ENCODE assay signal across 22 mouse cellular contexts in genomic region chr5:121762949-121763348, GRCm38 (mm10). TPM values are rescaled to one million over a fixed set of nuclear protein-coding genes. Genes with fewer than 3 reads are reported as not detected.
DNase-seq lines count a peak whose midpoint lies in the region; ATAC-seq and TF ChIP-seq lines count a peak whose summit lies in the region.
"Had no signal": no experiment of that assay in that cellular context is flagged by ENCODE, and none has a peak within 500 bp of the region (broad histone marks: within the 10 kb centered on the region; RNA-seq: fewer than 3 reads in every experiment).

No protein-coding gene starts in this region.

- H3K36me3 ChIP-seq in kidney, postnatal 0 days (ENCODE audit: insufficient read depth, low read length): peaks cover 29% of the 10 kb centered on the region; the same call in 1 of the 2 replicates
- H3K36me3 ChIP-seq in liver, adult 2 months (ENCODE audit: control insufficient read depth, insufficient read depth, low read length): peaks cover 34% of the 10 kb centered on the region
- peaks cover 88% of the 10 kb centered on the region for H3K36me3 ChIP-seq in megakaryocyte, embryonic 14.5 days (replicated peaks; ENCODE audit: low read length)

- no peak overlapping the region for H3K4me3 ChIP-seq in kidney, postnatal 0 days (replicated peaks; ENCODE audit: low read depth, low read length)
- H3K4me3 ChIP-seq in liver, adult 2 months (ENCODE audit: insufficient read depth, low read depth, low read length): no peak overlapping the region
- H3K4me3 ChIP-seq in megakaryocyte, embryonic 14.5 days (replicated peaks): peak overlapping the region; percentile 23

- TF ChIP-seq POLR2A in liver, adult 2 months (IDR thresholded peaks at IDR 0.05; ENCODE audit: extremely low read depth, insufficient read depth, low read length): no peak

- WGBS in kidney, postnatal 0 days: 52% methylated on average over 6 of the region's 6 CpGs
- WGBS in liver, adult 2 months: 43% methylated on average over 6 of the region's 6 CpGs

- TF ChIP-seq CTCF in kidney, postnatal 0 days (IDR thresholded peaks at IDR 0.05; ENCODE audit: low read depth): no peak
- no peak for TF ChIP-seq CTCF in liver, adult 2 months (IDR thresholded peaks at IDR 0.05; ENCODE audit: low read depth, low read length)

- no peak for ATAC-seq in kidney, postnatal 0 days (replicated peaks; ENCODE audit: low FRiP score, low read depth)
- ATAC-seq in megakaryocyte, adult 5-6 weeks (ENCODE audit: poor library complexity, severe bottlenecking): no peak
- ATAC-seq: activated CD4-positive, CD25-positive, alpha-beta regulatory T cell, adult 4 months; CD4-positive, CD25-positive, alpha-beta regulatory T cell, adult 4 months; Patski had no signal

- no peak overlapping the region for H3K9ac ChIP-seq in kidney, postnatal 0 days (ENCODE audit: low read depth, low read length)
- no peak overlapping the region for H3K9ac ChIP-seq in liver, adult 2 months (ENCODE audit: low read depth, low read length)

- H3K4me2 ChIP-seq in kidney, postnatal 0 days (ENCODE audit: low read length): no peak overlapping the region

- H3K79me2 ChIP-seq in liver, adult 2 months (ENCODE audit: control insufficient read depth, insufficient read depth, low read length): peaks cover 37% of the 10 kb centered on the region; the same call in 1 of the 2 replicates

- H3K4me1 ChIP-seq in kidney, postnatal 0 days (replicated peaks; ENCODE audit: insufficient read depth, low read length): no peaks in the 10 kb centered on the region; the same call in 1 of the 2 replicates
- H3K4me1 ChIP-seq in liver, adult 2 months (ENCODE audit: control insufficient read depth, insufficient read depth, low read length): peaks cover 27% of the 10 kb centered on the region
- peaks cover 84% of the 10 kb centered on the region for H3K4me1 ChIP-seq in megakaryocyte, embryonic 14.5 days

- peak; percentile 64 for DNase-seq in heart, adult 11 months
- DNase-seq in heart, adult 8-10 months (ENCODE audit: low spot score): no peak
- DNase-seq in kidney, postnatal 0 days (ENCODE audit: low spot score): peak; percentile 20
- DNase-seq in kidney, adult 9 months: no peak
- DNase-seq in liver, adult 2 months (ENCODE audit: extremely low read depth, low read depth, low spot score): peak; percentile 57
- no peak for DNase-seq in liver
- DNase-seq: adrenal gland, adult 2 months; adrenal gland, adult 8-10 months; adrenal gland, postnatal 10 days; adrenal gland, postnatal 14 days; adrenal gland, postnatal 25 days; adrenal gland, postnatal 36 days; B cell, adult 2 months; cerebellum, adult 11 months; cerebellum, adult 11-12 months had no signal

- no peaks in the 10 kb centered on the region for H3K9me3 ChIP-seq in kidney, postnatal 0 days (replicated peaks; ENCODE audit: low read length)
- no peaks in the 10 kb centered on the region for H3K9me3 ChIP-seq in megakaryocyte, embryonic 14.5 days
- H3K9me3 ChIP-seq: G1E had no signal

- no peak overlapping the region for H3K27ac ChIP-seq in kidney, postnatal 0 days
- no peak overlapping the region for H3K27ac ChIP-seq in liver, adult 2 months (replicated peaks; ENCODE audit: insufficient read depth, low read depth, low read length)

- H3K27me3 ChIP-seq in kidney, postnatal 0 days (ENCODE audit: insufficient read depth, low read length): no peaks in the 10 kb centered on the region
- H3K27me3 ChIP-seq in liver, adult 2 months (ENCODE audit: control insufficient read depth, insufficient read depth, low read length): no peaks in the 10 kb centered on the region
- no peaks in the 10 kb centered on the region for H3K27me3 ChIP-seq in megakaryocyte, embryonic 14.5 days (replicated peaks)
- H3K27me3 ChIP-seq: CH12.LX, Patski had no signal

RNA-seq across cellular contexts. Expression of gene Atxn2, which starts 51.8 kb away (rescaled TPM):
- 100 to 1,000 TPM; 143 to 153 (median 147) TPM for total RNA-seq in heart, adult 8-10 months (2022)
- polyA plus RNA-seq in kidney, postnatal 0 days (2015; fragmentation: Nextera tagmentation; extraction: Ambion mirVana): 53.7 and 68.5 TPM in 2 replicates
- 58.5 and 74.7 TPM in 2 replicates for total RNA-seq in liver, adult 2 months (2014; rRNA removed)
- polyA plus RNA-seq in liver, adult 2 months (2012; rRNA removed): 70.1 and 92.8 TPM in 2 replicates
- polyA plus RNA-seq in megakaryocyte, embryonic 14.5 days (2012; ENCODE audit: insufficient read depth, low replicate concordance): 42.8 and 45.7 TPM in 2 replicates
- 46.3 and 50.9 TPM in 2 replicates for total RNA-seq in megakaryocyte, adult 5-6 weeks (2015)
- total RNA-seq in megakaryocyte, adult 5-6 weeks (2017): 33.2 and 46.3 TPM in 2 replicates

Comparison
In these comparisons a context has a peak if more than half of its experiments do, and no peak if none do; other contexts are left out.
1. DNase-seq: peak in heart, adult 11 months (single experiment), kidney, postnatal 0 days (single experiment) and liver, adult 2 months (single experiment); none in heart, adult 8-10 months (single experiment), kidney, adult 9 months (single experiment) and liver (single experiment).